Mouse (Mus musculus) heart, adult 2 months (tissue): ENCODE measurements around the gene Nme8.

Source experiments
- CTCF ChIP-seq: fragments of 200-600 bp; IDR thresholded peaks from 2 replicates; pipeline ENCODE4 v1.8.1; 2022; ENCODE audit warnings: antibody characterized with exemption, mild to moderate bottlenecking, moderate library complexity
- EP300 ChIP-seq: fragments of 200-500 bp; IDR thresholded peaks from 2 replicates; pipeline ENCODE4 v1.6.1; 2011; ENCODE audit warnings: low read depth, low read length, control low read depth; ENCODE audit not compliant: insufficient read depth

DNA sequence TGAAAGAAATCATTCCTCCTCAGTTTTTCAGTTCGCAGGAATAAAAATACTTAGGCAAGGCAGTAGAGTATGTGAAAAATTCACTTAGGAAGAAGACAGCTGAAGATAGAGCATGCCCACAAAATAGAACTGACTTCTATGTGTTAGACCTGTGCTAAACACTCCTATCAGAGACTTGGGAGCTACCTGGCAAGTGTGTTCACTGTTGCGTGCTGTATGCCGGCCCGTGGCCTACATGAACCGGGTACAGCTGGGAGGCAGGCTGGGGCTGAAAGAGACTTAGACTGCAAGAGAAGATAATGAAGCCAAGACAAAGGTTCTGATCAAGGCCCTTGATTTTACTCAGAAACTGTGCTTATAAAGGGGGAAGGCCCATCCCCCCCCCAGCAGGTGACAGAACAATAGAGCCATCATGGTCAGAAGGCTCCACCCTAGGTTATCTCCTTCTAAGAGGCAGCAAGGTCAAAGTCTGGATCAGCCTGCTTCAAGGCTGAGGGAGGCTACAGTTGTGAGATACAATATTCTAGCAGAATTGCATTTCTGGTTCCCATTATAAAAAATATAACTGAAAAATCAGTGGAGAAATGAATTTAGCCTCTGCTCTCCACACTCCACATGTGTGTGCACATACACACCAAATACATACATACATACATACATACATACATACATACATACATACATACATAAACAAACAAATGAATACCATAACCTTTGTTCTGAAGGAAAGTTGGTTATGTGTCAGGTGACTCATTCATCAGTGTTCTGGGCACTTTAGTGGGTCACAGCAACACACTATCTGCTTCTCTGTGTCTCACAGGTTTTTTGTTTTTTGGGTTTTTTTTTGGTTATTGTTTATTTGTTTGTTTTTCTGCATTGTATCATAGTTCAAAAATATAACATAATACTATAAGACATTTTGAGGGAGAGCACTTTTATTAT lies 66.6 kb downstream of the Nme8 start:
- TF ChIP-seq CTCF = no peak
- no peak for TF ChIP-seq EP300
